Mouse (Mus musculus) heart, postnatal 0 days (tissue): Measurements from ENCODE around the gene Dmbt1. TPM values are rescaled to one million over a fixed set of nuclear protein-coding genes. Genes with fewer than 3 reads are reported as not detected.

Experiments used
- ATAC-seq: fragments of 200-750 bp; cut with Nextera tagmentation; 2 replicates; pipeline ENCODE4 v1.8.0; 2017; ENCODE audit warnings: low read depth, moderate number of reproducible peaks, moderate library complexity; ENCODE audit not compliant: insufficient read depth
- DNase-seq: peaks from one replicate; pipeline ENCODE4 v3.0.0-alpha.2; 2016; ENCODE audit warnings: low spot score
- H3K27ac ChIP-seq: fragments of 300-500 bp; sonication (generic); 2 replicates; pipeline ENCODE4 v1.5.1; 2014; ENCODE audit warnings: low read depth, mild to moderate bottlenecking
- H3K27me3 ChIP-seq: fragments of 300-500 bp; sonication (generic); 2 replicates; pipeline ENCODE4 v1.6.1; 2014; ENCODE audit warnings: low read length, mixed read lengths; ENCODE audit not compliant: control insufficient read depth, insufficient read depth
- H3K36me3 ChIP-seq: fragments of 300-500 bp; sonication (generic); replicated peaks from 2 replicates; pipeline ENCODE4 v1.6.1; 2014; ENCODE audit warnings: low read length, mixed read lengths; ENCODE audit not compliant: control insufficient read depth, insufficient read depth
- H3K4me1 ChIP-seq: fragments of 300-500 bp; sonication (generic); 2 replicates; pipeline ENCODE4 v1.6.1; 2014; ENCODE audit warnings: antibody characterized with exemption; ENCODE audit not compliant: control insufficient read depth, insufficient read depth
- H3K4me2 ChIP-seq: fragments of 300-500 bp; sonication (generic); 2 replicates; pipeline ENCODE4 v1.6.1; 2014; ENCODE audit warnings: low read depth, mild to moderate bottlenecking, low read length, moderate library complexity
- H3K4me3 ChIP-seq: fragments of 300-500 bp; sonication (generic); 2 replicates; pipeline ENCODE4 v1.5.1; 2014; ENCODE audit warnings: low read depth, low read length
- H3K9ac ChIP-seq: fragments of 300-500 bp; sonication (generic); replicated peaks from 2 replicates; pipeline ENCODE4 v1.6.1; 2014; ENCODE audit warnings: low read depth, low read length, mixed read lengths
- H3K9me3 ChIP-seq: fragments of 300-500 bp; sonication (generic); replicated peaks from 2 replicates; pipeline ENCODE4 v1.6.1; 2016; ENCODE audit warnings: low read length; ENCODE audit not compliant: control insufficient read depth
- CTCF ChIP-seq: IDR thresholded peaks from 2 replicates; pipeline ENCODE4 v1.5.1; 2016; ENCODE audit warnings: antibody characterized with exemption, control low read depth, low read depth
- EP300 ChIP-seq: IDR thresholded peaks from 2 replicates; pipeline ENCODE4 v1.6.1; 2016; ENCODE audit warnings: antibody characterized with exemption, low read depth
- WGBS: fragments of 180-500 bp; shearing (Covaris S2); extraction: QIAGEN DNeasy Blood & Tissue Kit; methylation state at CpG from one replicate; pipeline ENCODE4 v1.1.7; 2014; 5-methylcytosine and 5-hydroxymethylcytosine counted together
- polyA plus RNA-seq: library from polyadenylated mRNA; unstranded; fragments of >200 nt; fragmentation: Nextera tagmentation; extraction: Ambion mirVana; gene quantifications from 2 replicates; pipeline ENCODE4 v1.2.1, GENCODE M21; 2015
- total RNA-seq: library from RNA; depleted of rRNA; stranded (reverse); fragments of >200 nt; gene quantifications from 2 replicates; pipeline ENCODE4 v1.2.3, GENCODE M21; 2014; ENCODE audit warnings: low replicate concordance

Dmbt1 gene
- total and polyA plus RNA-seq, 2 experiments from 2014 or later, result not detected

- H3K36me3 ChIP-seq, result no peaks in the 10 kb centered on the region
- ATAC-seq (peak; percentile 39; the same call in 1 of the 2 replicates), DNase-seq (no peak)
- H3K9ac ChIP-seq, result no peak overlapping the region
- WGBS, result 49% methylated on average over 12 of the region's 12 CpGs
- no peaks in the 10 kb centered on the region for H3K9me3 ChIP-seq
- H3K27me3 ChIP-seq, result 0 out of 2 replicates have a peak, but pooled peaks cover 2% of the 10 kb centered on the region
- TF ChIP-seq CTCF (no peak), EP300 (no peak)
- no peak overlapping the region for H3K4me2 ChIP-seq
- H3K4me1 ChIP-seq, result no peaks in the 10 kb centered on the region
- H3K4me3 ChIP-seq, result no peak overlapping the region
- no peak overlapping the region for H3K27ac ChIP-seq
Measured at GRCm38 (mm10) chr7:131130021-131130420, 98.2 kb downstream of the Dmbt1 start.

DNA sequence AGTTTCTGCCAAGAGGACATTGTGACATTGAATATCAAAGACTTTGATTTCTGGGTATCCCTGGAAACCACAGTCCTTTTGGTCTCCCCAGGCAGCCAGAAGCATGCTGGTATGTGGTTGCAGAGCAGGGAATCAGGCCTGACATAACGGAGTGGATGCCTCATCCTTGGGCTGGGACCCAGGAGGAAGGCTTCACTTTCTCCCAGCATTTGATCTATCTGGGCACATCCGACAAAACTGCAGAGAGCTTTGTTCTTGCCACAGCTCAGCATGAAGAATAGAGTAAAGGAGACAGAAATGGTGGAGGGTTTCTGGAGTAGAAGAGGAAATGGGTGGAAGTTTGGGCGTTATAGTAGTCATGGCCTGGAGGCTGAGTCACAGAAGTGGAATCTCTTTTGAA is 101.3 kb downstream of the Dmbt1 start:
- DNase-seq, result no peak
- no peaks in the 10 kb centered on the region for H3K36me3 ChIP-seq
- H3K4me3 ChIP-seq, result no peak overlapping the region
- ATAC-seq, result no peak
- 66% methylated on average over 3 of the region's 3 CpGs for WGBS
- no peak overlapping the region for H3K9ac ChIP-seq
- 0 out of 2 replicates have a peak, but pooled peaks cover 2% of the 10 kb centered on the region for H3K27me3 ChIP-seq
- no peaks in the 10 kb centered on the region for H3K4me1 ChIP-seq
- no peak overlapping the region for H3K27ac ChIP-seq
- no peaks in the 10 kb centered on the region for H3K9me3 ChIP-seq
- H3K4me2 ChIP-seq, result no peak overlapping the region
- TF ChIP-seq CTCF (no peak), EP300 (no peak)

DNA sequence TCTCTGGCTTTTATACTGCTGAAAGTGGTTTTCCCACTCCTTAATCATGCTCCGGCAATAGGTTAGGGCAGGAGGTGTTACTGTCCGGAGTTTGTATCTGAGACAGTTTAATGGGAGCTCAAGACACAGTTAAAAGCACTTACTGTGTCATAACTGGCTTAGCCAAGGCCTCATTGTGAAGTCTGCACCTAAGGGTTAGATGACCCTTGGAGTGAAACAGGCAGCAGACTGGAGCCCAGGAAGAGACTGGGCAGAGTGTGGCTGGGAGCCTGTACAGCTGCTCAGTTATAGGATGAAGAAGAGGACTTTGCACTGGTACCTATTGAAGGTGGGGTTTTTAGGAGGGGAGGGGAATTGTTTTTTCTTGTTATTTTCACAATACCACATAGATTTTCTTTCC is 114.4 kb downstream of the Dmbt1 start, which contains the start of gene 4933402N03Rik:
4933402N03Rik (minus strand) TSS at position 101 of the 400 bp plus-strand sequence.
- no peaks in the 10 kb centered on the region for H3K9me3 ChIP-seq
- H3K27me3 ChIP-seq, result no peaks in the 10 kb centered on the region
- no peak within 1 kb of the TSS for H3K27ac ChIP-seq
- no peak for TF ChIP-seq CTCF
- no peak for TF ChIP-seq EP300
- WGBS, result 82% methylated on average over 2 of the region's 2 CpGs
- ATAC-seq (no peak), DNase-seq (no peak)
- H3K4me2 ChIP-seq, result no peak within 1 kb of the TSS
- H3K36me3 ChIP-seq, result no peaks in the 10 kb centered on the region
- no peak within 1 kb of the TSS for H3K9ac ChIP-seq
- H3K4me3 ChIP-seq, result no peak within 1 kb of the TSS
- no peaks in the 10 kb centered on the region for H3K4me1 ChIP-seq

GRCm38 (mm10) chr7:131150179-131150578 is 118.3 kb downstream of the Dmbt1 start:
- WGBS, result 80% methylated on average over 3 of the region's 3 CpGs
- ATAC-seq (no peak), DNase-seq (no peak)
- Histone ChIP-seq H3K4me1 (no peaks in the 10 kb centered on the region), H3K9ac (no peak overlapping the region), H3K4me3 (no peak overlapping the region), H3K36me3 (no peaks in the 10 kb centered on the region), H3K27ac (no peak overlapping the region), H3K9me3 (no peaks in the 10 kb centered on the region), H3K4me2 (no peak overlapping the region), H3K27me3 (no peaks in the 10 kb centered on the region)
- TF ChIP-seq CTCF, result no peak
- no peak for TF ChIP-seq EP300

GRCm38 (mm10) chr7:131153044-131153443 is 121.2 kb downstream of the Dmbt1 start:
- no peak overlapping the region for H3K4me3 ChIP-seq
- ATAC-seq (no peak), DNase-seq (no peak)
- H3K4me1 ChIP-seq, result no peaks in the 10 kb centered on the region
- H3K9ac ChIP-seq, result no peak overlapping the region
- TF ChIP-seq EP300 (no peak), CTCF (no peak)
- no peaks in the 10 kb centered on the region for H3K27me3 ChIP-seq
- no peaks in the 10 kb centered on the region for H3K36me3 ChIP-seq
- no peak overlapping the region for H3K27ac ChIP-seq
- no peak overlapping the region for H3K4me2 ChIP-seq
- WGBS, result 59% methylated on average over 5 of the region's 5 CpGs
- H3K9me3 ChIP-seq, result no peaks in the 10 kb centered on the region

- Histone ChIP-seq H3K36me3 (no peaks in the 10 kb centered on the region), H3K27me3 (no peaks in the 10 kb centered on the region), H3K4me3 (no peak overlapping the region), H3K9ac (no peak overlapping the region), H3K27ac (no peak overlapping the region), H3K9me3 (no peaks in the 10 kb centered on the region), H3K4me1 (no peaks in the 10 kb centered on the region), H3K4me2 (no peak overlapping the region)
- ATAC-seq (no peak), DNase-seq (no peak)
- no peak for TF ChIP-seq EP300
- 57% methylated on average over 7 of the region's 7 CpGs for WGBS
Measured at GRCm38 (mm10) chr7:131162251-131162650, 130.4 kb downstream of the Dmbt1 start.
